Comparison of ENCODE assay signal across 26 mouse cellular contexts in genomic region chr6:38309741-38310140, GRCm38 (mm10). TPM values are rescaled to one million over a fixed set of nuclear protein-coding genes. Genes with fewer than 3 reads are reported as not detected.
DNase-seq lines count a peak whose midpoint lies in the region; ATAC-seq and TF ChIP-seq lines count a peak whose summit lies in the region.
"Had no signal": no experiment of that assay in that cellular context is flagged by ENCODE, and none has a peak within 500 bp of the region (broad histone marks: within the 10 kb centered on the region; RNA-seq: fewer than 3 reads in every experiment).

No protein-coding gene starts in this region.

- no peak for DNase-seq in liver, postnatal 0 days
- peak; percentile 69 for DNase-seq in thymus, postnatal 14 days
- no peak for DNase-seq in gastrocnemius, adult 18-20 months (ENCODE audit: low spot score)
- DNase-seq in hindbrain, embryonic 10.5 days (ENCODE audit: low spot score), result no peak
- no peak for DNase-seq in hindbrain, embryonic 14.5 days (ENCODE audit: low spot score)
- DNase-seq: adrenal gland, postnatal 10 days; cerebellum, adult 8-10 months; cerebellum, postnatal 25 days; gastrocnemius, postnatal 25 days; heart, adult 11 months; kidney, postnatal 36 days; left cerebral cortex, postnatal 4 days; right cerebral cortex, adult 18-20 months had no signal

- no peak for ATAC-seq in liver, embryonic 15.5 days (ENCODE audit: insufficient read depth)
- no peak for ATAC-seq in liver, postnatal 0 days
- peak; percentile 49 for ATAC-seq in inflammation-experienced regulatory T-cells, adult 6 months
- no peak for ATAC-seq in hindbrain, embryonic 14.5 days (ENCODE audit: low FRiP score)
- ATAC-seq: forebrain, embryonic 13.5 days; intestine, postnatal 0 days; midbrain, embryonic 16.5 days had no signal

- H3K9ac ChIP-seq in liver, embryonic 15.5 days, result no peak overlapping the region
- H3K9ac ChIP-seq in liver, postnatal 0 days (replicated peaks), result no peak overlapping the region
- no peak overlapping the region for H3K9ac ChIP-seq in hindbrain, embryonic 14.5 days
- H3K9ac ChIP-seq: forebrain, embryonic 13.5 days; heart, embryonic 15.5 days; hindbrain, embryonic 12.5 days; liver, embryonic 14.5 days; lung, embryonic 15.5 days; neural tube, embryonic 12.5 days had no signal

- H3K9me3 ChIP-seq in liver, embryonic 15.5 days (replicated peaks), result no peaks in the 10 kb centered on the region
- H3K9me3 ChIP-seq in liver, postnatal 0 days (ENCODE audit: low read length), result 0 out of 2 replicates have a peak, but pooled peaks cover 2% of the 10 kb centered on the region
- 0 out of 2 replicates have a peak, but pooled peaks cover 2% of the 10 kb centered on the region for H3K9me3 ChIP-seq in hindbrain, embryonic 10.5 days
- H3K9me3 ChIP-seq in hindbrain, embryonic 14.5 days (ENCODE audit: control insufficient read depth, low read length), result no peaks in the 10 kb centered on the region
- H3K9me3 ChIP-seq: heart, embryonic 10.5 days; heart, embryonic 15.5 days; hindbrain, embryonic 12.5 days; lung, embryonic 15.5 days had no signal

- no peak for TF ChIP-seq EP300 in liver, postnatal 0 days (IDR thresholded peaks at IDR 0.05; ENCODE audit: low read depth)

- no peak overlapping the region for H3K4me2 ChIP-seq in liver, embryonic 15.5 days
- no peak overlapping the region for H3K4me2 ChIP-seq in liver, postnatal 0 days (ENCODE audit: low read depth, low read length)
- H3K4me2 ChIP-seq in hindbrain, embryonic 14.5 days (replicated peaks), result no peak overlapping the region
- H3K4me2 ChIP-seq: forebrain, embryonic 13.5 days; heart, embryonic 15.5 days; hindbrain, embryonic 12.5 days; lung, embryonic 15.5 days; midbrain, embryonic 11.5 days; neural tube, embryonic 12.5 days had no signal

- H3K4me1 ChIP-seq in liver, embryonic 15.5 days (replicated peaks), result no peaks in the 10 kb centered on the region
- no peaks in the 10 kb centered on the region for H3K4me1 ChIP-seq in liver, postnatal 0 days (ENCODE audit: insufficient read depth)
- no peaks in the 10 kb centered on the region for H3K4me1 ChIP-seq in hindbrain, embryonic 10.5 days (replicated peaks)
- no peaks in the 10 kb centered on the region for H3K4me1 ChIP-seq in hindbrain, embryonic 14.5 days (replicated peaks; ENCODE audit: control insufficient read depth, insufficient read depth, low read length)
- H3K4me1 ChIP-seq: forebrain, embryonic 13.5 days; heart, embryonic 10.5 days; heart, embryonic 15.5 days; hindbrain, embryonic 12.5 days; lung, embryonic 15.5 days; neural tube, embryonic 12.5 days had no signal

- H3K4me3 ChIP-seq in liver, embryonic 15.5 days (replicated peaks), result no peak overlapping the region
- no peak overlapping the region for H3K4me3 ChIP-seq in liver, postnatal 0 days (ENCODE audit: low read depth, low read length)
- no peak overlapping the region for H3K4me3 ChIP-seq in hindbrain, embryonic 10.5 days
- no peak overlapping the region for H3K4me3 ChIP-seq in hindbrain, embryonic 14.5 days (replicated peaks; ENCODE audit: low read length)
- H3K4me3 ChIP-seq: forebrain, embryonic 13.5 days; heart, embryonic 10.5 days; heart, embryonic 15.5 days; hindbrain, embryonic 12.5 days; lung, embryonic 15.5 days; myocyte; neural tube, embryonic 12.5 days had no signal

- no peak for TF ChIP-seq CTCF in liver, postnatal 0 days (IDR thresholded peaks at IDR 0.05; ENCODE audit: low read depth)

- H3K36me3 ChIP-seq in liver, embryonic 15.5 days (replicated peaks), result peaks cover 100% of the 10 kb centered on the region
- H3K36me3 ChIP-seq in liver, postnatal 0 days (replicated peaks; ENCODE audit: insufficient read depth, low read length), result peaks cover 97% of the 10 kb centered on the region
- no peaks in the 10 kb centered on the region for H3K36me3 ChIP-seq in hindbrain, embryonic 10.5 days
- H3K36me3 ChIP-seq in hindbrain, embryonic 14.5 days (replicated peaks; ENCODE audit: control insufficient read depth, insufficient read depth), result no peaks in the 10 kb centered on the region
- H3K36me3 ChIP-seq: hindbrain, embryonic 12.5 days; lung, embryonic 15.5 days; neural tube, embryonic 12.5 days had no signal

- peak overlapping the region; percentile 24; the same call in 1 of the 2 replicates for H3K27ac ChIP-seq in liver, embryonic 15.5 days (replicated peaks)
- H3K27ac ChIP-seq in liver, postnatal 0 days (ENCODE audit: low read depth), result no peak overlapping the region
- H3K27ac ChIP-seq in hindbrain, embryonic 10.5 days, result no peak overlapping the region
- no peak overlapping the region for H3K27ac ChIP-seq in hindbrain, embryonic 14.5 days
- H3K27ac ChIP-seq: forebrain, embryonic 13.5 days; heart, embryonic 10.5 days; heart, embryonic 15.5 days; hindbrain, embryonic 12.5 days; liver, embryonic 14.5 days; lung, embryonic 15.5 days; neural tube, embryonic 12.5 days had no signal

- no peaks in the 10 kb centered on the region for H3K27me3 ChIP-seq in liver, embryonic 15.5 days
- no peaks in the 10 kb centered on the region for H3K27me3 ChIP-seq in liver, postnatal 0 days (ENCODE audit: insufficient read depth, low read length)
- H3K27me3 ChIP-seq in hindbrain, embryonic 10.5 days (ENCODE audit: insufficient read depth, poor library complexity, severe bottlenecking), result no peaks in the 10 kb centered on the region
- H3K27me3 ChIP-seq in hindbrain, embryonic 14.5 days (ENCODE audit: control insufficient read depth, insufficient read depth, low read length), result no peaks in the 10 kb centered on the region
- H3K27me3 ChIP-seq: forebrain, embryonic 13.5 days; heart, embryonic 15.5 days; hindbrain, embryonic 12.5 days; lung, embryonic 15.5 days; neural tube, embryonic 12.5 days had no signal

RNA-seq across cellular contexts. Expression of gene Zc3hav1l, which starts 10.7 kb away (rescaled TPM):
- polyA plus RNA-seq in liver, embryonic 15.5 days (2015; fragmentation: Nextera tagmentation; extraction: Ambion mirVana), result 1.4 and 1.5 TPM in 2 replicates
- 0.59 and 0.61 TPM in 2 replicates for polyA plus RNA-seq in liver, postnatal 0 days (2015; fragmentation: Nextera tagmentation; extraction: Ambion mirVana)
- under 1 TPM; 0.16 to 0.50 (median 0.47) TPM for polyA plus RNA-seq in inflammation-experienced regulatory T-cells, adult 6 months (2017; shearing (Covaris generic))
- under 1 TPM; 0.23 to 0.31 TPM for total RNA-seq in gastrocnemius, adult 18-20 months (2021)
- polyA plus RNA-seq in hindbrain, embryonic 10.5 days (2016; fragmentation: Nextera tagmentation; extraction: Ambion mirVana), result 13.0 and 15.2 TPM in 2 replicates
- polyA plus RNA-seq in hindbrain, embryonic 14.5 days (2014; fragmentation: Nextera tagmentation; extraction: Ambion mirVana), result 8.9 and 9.3 TPM in 2 replicates

RNA-seq across cellular contexts. Expression of gene Zc3hav1, which starts 44.7 kb away (rescaled TPM):
- 23.4 and 23.6 TPM in 2 replicates for polyA plus RNA-seq in liver, embryonic 15.5 days (2015; fragmentation: Nextera tagmentation; extraction: Ambion mirVana)
- 14.7 and 16.6 TPM in 2 replicates for polyA plus RNA-seq in liver, postnatal 0 days (2015; fragmentation: Nextera tagmentation; extraction: Ambion mirVana)
- 100 to 1,000 TPM; 163 to 188 (median 167) TPM for polyA plus RNA-seq in inflammation-experienced regulatory T-cells, adult 6 months (2017; shearing (Covaris generic))
- total RNA-seq in gastrocnemius, adult 18-20 months (2021), result 1 to 10 TPM; 6.3 to 7.3 TPM
- polyA plus RNA-seq in hindbrain, embryonic 10.5 days (2016; fragmentation: Nextera tagmentation; extraction: Ambion mirVana), result 2.2 and 2.4 TPM in 2 replicates
- polyA plus RNA-seq in hindbrain, embryonic 14.5 days (2014; fragmentation: Nextera tagmentation; extraction: Ambion mirVana), result 0.98 and 1.5 TPM in 2 replicates

RNA-seq across cellular contexts. Expression of gene D630045J12Rik, which starts 55.9 kb away (rescaled TPM):
- polyA plus RNA-seq in liver, embryonic 15.5 days (2015; fragmentation: Nextera tagmentation; extraction: Ambion mirVana), result 0.21 and 0.22 TPM in 2 replicates
- polyA plus RNA-seq in liver, postnatal 0 days (2015; fragmentation: Nextera tagmentation; extraction: Ambion mirVana), result 0.13 and 0.18 TPM in 2 replicates
- polyA plus RNA-seq in inflammation-experienced regulatory T-cells, adult 6 months (2017; shearing (Covaris generic)), result under 1 TPM in 1 of 3 experiments, not detected in 2; 0.08 TPM
- under 1 TPM; 0.21 to 0.23 TPM for total RNA-seq in gastrocnemius, adult 18-20 months (2021)
- 6.9 and 8.4 TPM in 2 replicates for polyA plus RNA-seq in hindbrain, embryonic 10.5 days (2016; fragmentation: Nextera tagmentation; extraction: Ambion mirVana)
- polyA plus RNA-seq in hindbrain, embryonic 14.5 days (2014; fragmentation: Nextera tagmentation; extraction: Ambion mirVana), result 18.8 and 19.0 TPM in 2 replicates
